Mouse (Mus musculus) embryonic facial prominence, embryonic 12.5 days (tissue): Measurements from ENCODE around the gene Gnb3. TPM values are rescaled to one million over a fixed set of nuclear protein-coding genes. Genes with fewer than 3 reads are reported as not detected.
"Not testable (repeated sequence)": the region's sequence is repeated elsewhere in the genome, so short reads cannot be mapped to it uniquely, and the experiment has no call there.

ENCODE experiments used
- ATAC-seq: fragments of 200-750 bp; cut with Nextera tagmentation; 2 replicates; pipeline ENCODE4 v1.8.0; 2017; ENCODE audit not compliant: insufficient number of reproducible peaks, insufficient read depth, low FRiP score, low TSS enrichment
- H3K27ac ChIP-seq: fragments of 300-500 bp; sonication (generic); 2 replicates; pipeline ENCODE4 v1.5.1; 2016; ENCODE audit warnings: mild to moderate bottlenecking
- H3K27me3 ChIP-seq: fragments of 300-500 bp; sonication (generic); 2 replicates; pipeline ENCODE4 v1.6.1; 2016; ENCODE audit warnings: mild to moderate bottlenecking, moderate library complexity
- H3K36me3 ChIP-seq: fragments of 300-500 bp; sonication (generic); 2 replicates; pipeline ENCODE4 v1.6.1; 2016; ENCODE audit warnings: mild to moderate bottlenecking
- H3K4me1 ChIP-seq: fragments of 300-500 bp; sonication (generic); 2 replicates; pipeline ENCODE4 v1.6.1; 2016
- H3K4me2 ChIP-seq: fragments of 300-500 bp; sonication (generic); replicated peaks from 2 replicates; pipeline ENCODE4 v1.6.1; 2016; ENCODE audit warnings: mild to moderate bottlenecking, moderate library complexity
- H3K4me3 ChIP-seq: fragments of 300-500 bp; sonication (generic); 2 replicates; pipeline ENCODE4 v1.5.1; 2016; ENCODE audit warnings: mild to moderate bottlenecking
- H3K9ac ChIP-seq: fragments of 300-500 bp; sonication (generic); 2 replicates; pipeline ENCODE4 v1.6.1; 2016; ENCODE audit warnings: mild to moderate bottlenecking, moderate library complexity
- H3K9me3 ChIP-seq: fragments of 300-500 bp; sonication (generic); 2 replicates; pipeline ENCODE4 v1.6.1; 2016; ENCODE audit warnings: mild to moderate bottlenecking, moderate library complexity
- WGBS: fragments of 180-500 bp; shearing (Covaris S2); methylation state at CpG from one replicate; pipeline ENCODE4 v1.1.7; 2016; 5-methylcytosine and 5-hydroxymethylcytosine counted together
- polyA plus RNA-seq: library from polyadenylated mRNA; unstranded; fragments of >200 nt; fragmentation: Nextera tagmentation; extraction: Ambion mirVana; gene quantifications from 2 replicates; pipeline ENCODE4 v1.2.1, GENCODE M21; 2016

Gnb3 gene
- polyA plus RNA-seq, 1 experiment from 2014 or later, result 0.58 TPM

GRCm38 (mm10) chr6:124807986-124808357 is 32.1 kb downstream of the Gnb3 start:
- Histone ChIP-seq H3K9ac (no peak overlapping the region), H3K27ac (peak overlapping the region; percentile 91), H3K4me1 (peaks cover 31% of the 10 kb centered on the region), H3K4me3 (peak overlapping the region; percentile 60; the same call in 1 of the 2 replicates), H3K36me3 (peaks cover 21% of the 10 kb centered on the region), H3K27me3 (no peaks in the 10 kb centered on the region), H3K9me3 (no peaks in the 10 kb centered on the region), H3K4me2 (peak overlapping the region; percentile 98)
- WGBS, result 81% methylated on average over 6 of the region's 6 CpGs
- no peak for ATAC-seq

DNA sequence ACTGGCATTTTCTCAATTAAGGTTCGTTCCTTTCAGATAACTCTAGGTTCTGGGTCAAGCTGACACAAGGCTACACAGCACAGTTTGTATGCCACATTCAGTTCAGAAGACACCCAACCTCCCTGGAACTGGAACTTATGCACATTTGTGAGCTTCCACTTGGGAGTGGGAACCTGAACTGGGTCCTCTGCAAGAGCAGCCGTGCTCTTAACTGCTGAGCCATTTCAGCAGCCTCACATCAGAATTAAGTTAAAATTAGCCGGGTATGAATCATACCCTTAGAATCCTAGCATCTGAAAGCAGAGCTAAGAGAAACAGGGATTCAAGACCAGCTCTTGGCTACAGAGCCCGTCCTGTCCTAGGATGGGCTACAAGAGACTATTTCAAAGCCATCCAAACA is 32.7 kb downstream of the Gnb3 start:
- peaks cover 25% of the 10 kb centered on the region for H3K4me1 ChIP-seq
- no peaks in the 10 kb centered on the region for H3K27me3 ChIP-seq
- 79% methylated on average over 4 of the region's 4 CpGs for WGBS
- H3K27ac ChIP-seq, result no peak overlapping the region
- no peak overlapping the region for H3K4me3 ChIP-seq
- no peak overlapping the region for H3K9ac ChIP-seq
- no peak for ATAC-seq
- no peaks in the 10 kb centered on the region for H3K9me3 ChIP-seq
- H3K4me2 ChIP-seq, result no peak overlapping the region
- H3K36me3 ChIP-seq, result peaks cover 21% of the 10 kb centered on the region

DNA sequence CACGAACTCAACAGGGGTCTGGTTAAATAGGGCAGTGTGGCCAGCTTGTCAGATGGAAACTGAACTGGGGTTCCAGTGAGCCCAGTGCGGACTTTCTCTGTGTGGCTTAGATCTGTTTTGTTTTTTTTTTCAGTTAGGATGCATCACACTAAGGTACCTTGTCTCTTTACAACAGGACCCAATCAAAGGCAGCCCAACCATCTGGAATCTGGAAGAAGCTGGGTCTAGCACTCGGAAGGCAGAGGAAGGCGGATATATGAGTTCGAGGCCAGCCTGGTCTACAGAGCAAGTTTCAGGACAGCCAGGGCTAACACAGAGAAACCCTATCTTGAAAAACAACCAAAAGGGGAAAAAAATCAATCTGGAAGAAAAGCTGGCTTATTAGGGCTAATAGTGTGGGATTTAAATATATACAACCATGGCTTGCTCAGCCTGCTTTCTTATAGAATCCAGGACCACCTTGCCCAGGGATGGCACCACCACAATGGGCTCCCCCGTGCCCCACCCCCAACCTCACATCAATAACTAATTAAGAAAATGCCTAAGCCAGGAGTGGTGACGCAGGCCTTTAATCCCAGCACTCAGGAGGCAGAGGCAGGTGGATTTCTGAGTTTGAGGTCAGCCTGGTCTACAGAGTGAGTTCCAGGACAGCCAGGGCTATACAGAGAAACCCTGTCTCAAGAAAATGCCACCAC is 33.5 kb downstream of the Gnb3 start:
- no peak for ATAC-seq
- peak overlapping the region; percentile 89 for H3K27ac ChIP-seq
- peak overlapping the region; percentile 44 for H3K4me3 ChIP-seq
- H3K9me3 ChIP-seq, result no peaks in the 10 kb centered on the region
- H3K9ac ChIP-seq, result no peak overlapping the region
- H3K36me3 ChIP-seq, result peaks cover 13% of the 10 kb centered on the region
- WGBS, result 76% methylated on average over 7 of the region's 7 CpGs
- peaks cover 20% of the 10 kb centered on the region for H3K4me1 ChIP-seq
- H3K27me3 ChIP-seq, result no peaks in the 10 kb centered on the region
- peak overlapping the region; percentile 74 for H3K4me2 ChIP-seq

GRCm38 (mm10) chr6:124805341-124806321 is 34.4 kb downstream of the Gnb3 start:
- peak overlapping the region; percentile 44 for H3K4me3 ChIP-seq
- H3K9me3 ChIP-seq, result no peaks in the 10 kb centered on the region
- 1% methylated on average over 34 of the region's 34 CpGs for WGBS
- H3K9ac ChIP-seq, result peak overlapping the region; percentile 50
- peak overlapping the region; percentile 89 for H3K27ac ChIP-seq
- H3K27me3 ChIP-seq, result no peaks in the 10 kb centered on the region
- peaks cover 6% of the 10 kb centered on the region for H3K36me3 ChIP-seq
- H3K4me2 ChIP-seq, result peak overlapping the region; percentile 74
- H3K4me1 ChIP-seq, result peaks cover 20% of the 10 kb centered on the region
- ATAC-seq, result peak; percentile 67

DNA sequence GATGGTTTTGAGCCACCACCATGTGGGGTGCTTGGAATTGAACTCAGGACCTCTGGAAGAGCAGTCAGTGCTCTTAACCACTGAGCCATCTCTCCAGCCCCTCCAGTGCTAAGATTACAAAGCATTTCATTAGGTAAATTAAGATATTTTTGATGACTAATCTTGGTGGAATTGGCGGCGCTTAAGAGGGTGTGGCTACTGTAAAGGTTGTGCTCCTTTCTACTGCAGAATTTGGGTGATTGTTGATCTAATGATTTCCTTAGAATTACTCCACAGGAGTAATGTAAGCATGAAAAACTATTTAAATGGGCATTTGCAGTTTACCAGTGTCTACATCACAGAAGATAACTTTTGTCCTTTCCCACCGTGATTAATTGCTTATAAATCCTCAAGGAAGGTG is 35.7 kb downstream of the Gnb3 start:
- H3K27me3 ChIP-seq, result no peaks in the 10 kb centered on the region
- no peak overlapping the region for H3K27ac ChIP-seq
- H3K4me1 ChIP-seq, result peaks cover 9% of the 10 kb centered on the region; the same call in 1 of the 2 replicates
- no peak overlapping the region for H3K4me2 ChIP-seq
- no peak for ATAC-seq
- no peaks in the 10 kb centered on the region for H3K36me3 ChIP-seq
- H3K9ac ChIP-seq, result no peak overlapping the region
- H3K9me3 ChIP-seq, result no peaks in the 10 kb centered on the region
- H3K4me3 ChIP-seq, result no peak overlapping the region
- WGBS, result 86% methylated on average over 3 of the region's 3 CpGs

DNA sequence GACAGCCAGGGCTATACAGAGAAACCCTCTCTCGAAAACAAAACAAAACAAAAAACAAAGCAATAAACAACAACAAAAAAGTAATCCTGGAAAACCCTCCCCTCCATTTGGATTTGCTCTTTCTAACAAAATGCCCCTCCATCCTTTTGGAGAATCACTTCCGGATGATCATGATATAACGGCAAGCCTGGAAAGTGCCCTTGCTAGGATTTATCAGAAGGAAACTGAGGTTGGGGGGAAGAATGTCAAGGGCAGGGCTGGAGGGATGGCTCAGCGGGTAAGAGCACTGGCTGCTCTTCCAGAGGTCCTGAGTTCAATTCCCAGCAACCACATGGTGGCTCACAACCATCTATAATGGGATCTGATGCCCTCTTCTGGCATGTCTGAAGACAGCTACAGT is 36.4 kb downstream of the Gnb3 start:
- H3K27ac ChIP-seq, H3K27me3 ChIP-seq, H3K4me3 ChIP-seq, H3K9ac ChIP-seq, H3K9me3 ChIP-seq, H3K4me2 ChIP-seq, ATAC-seq, H3K36me3 ChIP-seq, H3K4me1 ChIP-seq: not testable (repeated sequence)
- 92% methylated on average over 4 of the region's 4 CpGs for WGBS

DNA sequence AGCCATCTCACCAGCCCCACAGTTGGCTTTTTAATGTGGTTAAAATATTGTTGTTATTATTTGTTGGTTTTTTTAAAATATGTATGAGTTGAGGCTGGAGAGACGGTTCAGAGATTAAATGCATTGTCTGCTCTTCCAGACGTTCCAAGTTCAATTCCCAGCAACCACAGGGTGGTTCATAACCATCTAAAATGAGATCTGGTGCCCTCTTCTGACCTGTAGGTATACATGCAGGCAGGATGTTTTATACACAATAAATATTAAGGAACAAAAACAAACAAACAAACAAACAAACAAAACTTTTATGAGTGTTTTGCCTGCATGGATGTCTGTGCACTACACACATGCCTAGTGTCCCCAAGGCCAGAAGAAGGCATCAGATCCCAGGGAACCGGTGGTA is 37.0 kb downstream of the Gnb3 start:
- Histone ChIP-seq H3K9me3 (no peaks in the 10 kb centered on the region), H3K4me3 (no peak overlapping the region), H3K36me3 (no peaks in the 10 kb centered on the region), H3K4me2 (no peak overlapping the region), H3K4me1 (peaks cover 9% of the 10 kb centered on the region; the same call in 1 of the 2 replicates), H3K27me3 (no peaks in the 10 kb centered on the region), H3K27ac (no peak overlapping the region), H3K9ac (no peak overlapping the region)
- ATAC-seq, result no peak
- 78% methylated on average over 3 of the region's 3 CpGs for WGBS

GRCm38 (mm10) chr6:124802400-124802799 is 37.7 kb downstream of the Gnb3 start:
- not testable (repeated sequence) for H3K9ac ChIP-seq, ATAC-seq, H3K36me3 ChIP-seq, H3K4me1 ChIP-seq, H3K9me3 ChIP-seq, H3K27ac ChIP-seq, H3K27me3 ChIP-seq
- H3K4me2 ChIP-seq, result peak overlapping the region; percentile 39
- WGBS, result 3% methylated on average over 7 of the region's 9 CpGs
- H3K4me3 ChIP-seq, result peak overlapping the region; percentile 4; the same call in 1 of the 2 replicates

GRCm38 (mm10) chr6:124796200-124796599 is 43.9 kb downstream of the Gnb3 start:
- Histone ChIP-seq H3K4me3 (no peak overlapping the region), H3K27ac (no peak overlapping the region), H3K9ac (no peak overlapping the region), H3K4me2 (no peak overlapping the region), H3K36me3 (no peaks in the 10 kb centered on the region), H3K27me3 (no peaks in the 10 kb centered on the region), H3K9me3 (no peaks in the 10 kb centered on the region), H3K4me1 (no peaks in the 10 kb centered on the region)
- WGBS, result 76% methylated on average over 2 of the region's 2 CpGs
- no peak for ATAC-seq

DNA sequence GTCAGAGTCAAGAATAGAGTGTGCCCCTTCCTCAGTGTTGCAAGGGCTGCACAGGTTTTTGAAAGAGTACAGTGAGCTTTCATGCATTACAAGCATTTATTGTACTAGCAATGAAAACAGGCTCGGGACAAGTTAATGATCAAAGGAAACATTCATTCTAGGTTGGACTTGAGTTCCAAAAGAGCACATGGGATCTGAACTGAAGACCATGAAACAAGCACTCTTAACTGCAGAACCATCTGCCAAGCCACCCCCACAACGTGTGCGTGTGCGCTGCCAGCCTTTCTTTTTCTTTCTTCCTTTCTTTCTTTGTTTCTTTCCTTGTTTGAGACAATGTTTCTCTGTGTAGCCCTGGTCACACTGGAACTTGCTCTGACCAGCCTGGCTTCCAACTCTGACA is 44.3 kb downstream of the Gnb3 start:
- Histone ChIP-seq H3K27me3 (no peaks in the 10 kb centered on the region), H3K4me2 (no peak overlapping the region), H3K4me3 (no peak overlapping the region), H3K9me3 (no peaks in the 10 kb centered on the region), H3K9ac (no peak overlapping the region), H3K36me3 (no peaks in the 10 kb centered on the region), H3K4me1 (no peaks in the 10 kb centered on the region), H3K27ac (no peak overlapping the region)
- no peak for ATAC-seq
- WGBS, result 76% methylated on average over 4 of the region's 4 CpGs

DNA sequence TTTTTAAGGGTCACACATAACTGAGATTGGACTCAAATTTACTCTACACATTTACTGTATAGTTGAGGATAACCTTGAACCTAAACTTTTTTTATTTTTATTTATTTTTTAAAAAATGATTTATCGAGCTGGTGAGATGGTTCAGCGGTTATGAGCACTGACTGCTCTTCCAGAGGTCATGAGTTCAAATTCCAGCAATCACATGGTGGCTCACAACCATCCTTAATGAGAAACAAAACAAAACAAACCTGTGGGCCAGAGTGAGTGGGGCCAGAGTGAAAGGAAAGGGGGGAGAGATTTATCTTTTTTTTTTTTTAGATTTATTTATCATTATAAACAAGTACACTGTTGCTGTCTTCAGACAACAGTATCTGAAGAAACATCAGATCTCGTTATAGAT is 48.2 kb downstream of the Gnb3 start:
- Histone ChIP-seq H3K27ac (no peak overlapping the region), H3K4me1 (0 out of 2 replicates have a peak, but pooled peaks cover 4% of the 10 kb centered on the region), H3K27me3 (no peaks in the 10 kb centered on the region), H3K4me3 (no peak overlapping the region), H3K36me3 (no peaks in the 10 kb centered on the region), H3K9me3 (no peaks in the 10 kb centered on the region), H3K4me2 (no peak overlapping the region), H3K9ac (no peak overlapping the region)
- 85% methylated on average over 3 of the region's 3 CpGs for WGBS
- ATAC-seq, result no peak

DNA sequence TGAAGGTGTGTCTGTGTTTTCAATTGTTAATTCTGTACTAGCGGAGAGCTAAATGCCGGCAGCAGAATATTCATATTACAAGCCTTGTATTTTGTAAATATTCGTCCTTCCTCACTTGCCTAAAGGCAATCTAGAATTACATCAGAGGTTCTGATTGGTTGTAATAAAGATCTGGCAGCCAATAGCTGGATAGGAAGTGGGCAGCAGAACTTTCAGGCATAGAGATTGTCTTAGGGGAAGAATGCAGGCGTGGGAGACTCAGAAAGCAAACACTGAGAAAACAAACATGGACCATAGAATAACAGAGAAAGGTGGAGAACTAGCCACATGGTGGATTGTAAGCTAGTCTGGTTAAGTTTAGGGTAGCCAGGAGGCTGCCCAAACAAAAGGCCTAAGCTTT is 50.0 kb downstream of the Gnb3 start:
- Histone ChIP-seq H3K4me1 (0 out of 2 replicates have a peak, but pooled peaks cover 4% of the 10 kb centered on the region), H3K9ac (no peak overlapping the region), H3K36me3 (no peaks in the 10 kb centered on the region), H3K4me3 (no peak overlapping the region), H3K4me2 (no peak overlapping the region), H3K27ac (peak overlapping the region; percentile 42; the same call in 1 of the 2 replicates), H3K9me3 (no peaks in the 10 kb centered on the region), H3K27me3 (no peaks in the 10 kb centered on the region)
- no peak for ATAC-seq
- WGBS, result 39% methylated on average over 4 of the region's 4 CpGs
